Mouse (Mus musculus) thymus, postnatal 36 days (tissue): ENCODE data around the gene Apba1.
A peak's percentile ranks its signal among the peaks of the same experiment; 100 is the strongest.

ENCODE experiments used
- DNase-seq, 2 experiments: peaks; one replicate each; pipeline ENCODE4 v3.0.0; 2022; ENCODE audit warnings: mixed read lengths in 2 of 2

Gene Apba1

GRCm38 (mm10) chr19:23758554-23759321 lies at the start of gene Apba1:
Gene Apba1 (plus strand): TSS chr19:23758887.
- DNase-seq = peak; percentile 42 to 62

GRCm38 (mm10) chr19:23746506-23746905 lies 12.2 kb upstream of the Apba1 start:
- DNase-seq = no peak

GRCm38 (mm10) chr19:23757011-23757410 lies 1.7 kb upstream of the Apba1 start:
- DNase-seq = no peak

- DNase-seq = peak; percentile 73 to 77
These were observed 630 bp upstream of the Apba1 start for GRCm38 (mm10) chr19:23757961-23758553.

GRCm38 (mm10) chr19:23759322-23759945 lies 747 bp downstream of the Apba1 start:
- peak in 1 of 2 experiments; percentile 2 for DNase-seq

- DNase-seq = no peak
These were observed 4.7 kb downstream of the Apba1 start for GRCm38 (mm10) chr19:23763371-23763770.

GRCm38 (mm10) chr19:23764051-23764450 lies 5.4 kb downstream of the Apba1 start:
- DNase-seq = no peak

GRCm38 (mm10) chr19:23768864-23769263 lies 10.2 kb downstream of the Apba1 start:
- DNase-seq = no peak

GRCm38 (mm10) chr19:23770494-23771423 lies 12.1 kb downstream of the Apba1 start:
- DNase-seq = no peak

GRCm38 (mm10) chr19:23771971-23772370 lies 13.3 kb downstream of the Apba1 start:
- peak; percentile 11 to 28 for DNase-seq

GRCm38 (mm10) chr19:23775356-23775755 lies 16.7 kb downstream of the Apba1 start:
- no peak for DNase-seq

- DNase-seq = no peak
These were observed 20.4 kb downstream of the Apba1 start for GRCm38 (mm10) chr19:23779130-23779529.

- DNase-seq = no peak
These were observed 21.4 kb downstream of the Apba1 start for GRCm38 (mm10) chr19:23780105-23780504.

GRCm38 (mm10) chr19:23781968-23782367 lies 23.3 kb downstream of the Apba1 start:
- no peak for DNase-seq

GRCm38 (mm10) chr19:23788420-23789132 lies 29.9 kb downstream of the Apba1 start:
- DNase-seq = no peak

GRCm38 (mm10) chr19:23791704-23792103 lies 33.0 kb downstream of the Apba1 start:
- DNase-seq = no peak

- no peak for DNase-seq
These were observed 33.9 kb downstream of the Apba1 start for GRCm38 (mm10) chr19:23792559-23792958.

GRCm38 (mm10) chr19:23794491-23794890 lies 35.8 kb downstream of the Apba1 start:
- DNase-seq = no peak

- DNase-seq = no peak
These were observed 36.5 kb downstream of the Apba1 start for GRCm38 (mm10) chr19:23795156-23795555.

- no peak for DNase-seq
These were observed 42.5 kb downstream of the Apba1 start for GRCm38 (mm10) chr19:23801174-23801573.

- DNase-seq = no peak
These were observed 44.7 kb downstream of the Apba1 start for GRCm38 (mm10) chr19:23803221-23803870.

GRCm38 (mm10) chr19:23806796-23807195 lies 48.1 kb downstream of the Apba1 start:
- DNase-seq = no peak
